Mouse (Mus musculus): ENCODE measurements around the gene Ano6. TPM values are rescaled to one million over a fixed set of nuclear protein-coding genes. Genes with fewer than 3 reads are reported as not detected.

Gene Ano6
- polyA plus RNA-seq (2012; fragmentation: generic; extraction: Trizol): 54.5 TPM

- H3ac ChIP-seq (ENCODE audit: control insufficient read depth, insufficient read length): peak within 1 kb of the TSS; percentile 68
- peaks cover 48% of the 10 kb centered on the region for H3K79me2 ChIP-seq (ENCODE audit: control insufficient read depth, insufficient read depth)
- H3K4me3 ChIP-seq: peak within 1 kb of the TSS; percentile 74
- H3K36me3 ChIP-seq (ENCODE audit: control insufficient read depth, insufficient read depth): no peaks in the 10 kb centered on the region
- peak within 1 kb of the TSS; percentile 89 for H3K4me2 ChIP-seq (ENCODE audit: low read depth)
- H3K27me3 ChIP-seq (ENCODE audit: control insufficient read depth, insufficient read depth, insufficient read length): no peaks in the 10 kb centered on the region
- TF ChIP-seq TCF3 (IDR thresholded peaks at IDR 0.05; ENCODE audit: insufficient read length, low read depth) (no peak), SRF (IDR thresholded peaks at IDR 0.05; ENCODE audit: control insufficient read depth, insufficient read length, low read depth) (peak; percentile 47), CEBPB (IDR thresholded peaks at IDR 0.05; ENCODE audit: insufficient read depth, poor library complexity, severe bottlenecking) (no peak), TCF12 (IDR thresholded peaks at IDR 0.05; ENCODE audit: insufficient read depth, poor library complexity, severe bottlenecking) (no peak), POLR2A (IDR thresholded peaks at IDR 0.05; ENCODE audit: insufficient read length, low read depth) (peak; percentile 92), REST (IDR thresholded peaks at IDR 0.05; ENCODE audit: insufficient read depth, insufficient read length) (peak; percentile 36), USF1 (IDR thresholded peaks at IDR 0.05; ENCODE audit: low read depth) (no peak), POLR2AphosphoS2 (IDR thresholded peaks at IDR 0.05; ENCODE audit: insufficient read length, low read depth) (peak; percentile 94), E2F4 (IDR thresholded peaks at IDR 0.05; ENCODE audit: insufficient read depth) (peak; percentile 54), MYOG (IDR thresholded peaks at IDR 0.05; ENCODE audit: control insufficient read depth in 1 of 3, insufficient read depth in 1 of 3, insufficient read length in 2 of 3, low read depth in 2 of 3) (peak in 2 of 3 experiments; percentile 7 to 65), MYOD1 (IDR thresholded peaks at IDR 0.05; ENCODE audit: control insufficient read depth in 1 of 3, insufficient read length in 2 of 3, low read depth in 2 of 3) (peak in 1 of 3 experiments; percentile 53), MAX (IDR thresholded peaks at IDR 0.05; ENCODE audit: low read depth) (no peak)
Observed at GRCm38 (mm10) chr15:95790529-95791071, at the start of gene Ano6. Ano6 (plus strand) TSS chr15:95790843.

- Histone ChIP-seq H3K36me3 (ENCODE audit: control insufficient read depth, insufficient read depth) (no peaks in the 10 kb centered on the region), H3K27me3 (ENCODE audit: control insufficient read depth, insufficient read depth, insufficient read length) (no peaks in the 10 kb centered on the region), H3K4me3 (no peak overlapping the region), H3K79me2 (ENCODE audit: control insufficient read depth, insufficient read depth) (no peaks in the 10 kb centered on the region), H3K4me2 (ENCODE audit: low read depth) (no peak overlapping the region), H3ac (ENCODE audit: control insufficient read depth, insufficient read length) (no peak overlapping the region)
- no peak for TF ChIP-seq MYOD1 (IDR thresholded peaks at IDR 0.05; ENCODE audit: control insufficient read depth in 1 of 3, insufficient read length in 2 of 3, low read depth in 2 of 3)
- TF ChIP-seq MAX (IDR thresholded peaks at IDR 0.05; ENCODE audit: low read depth): no peak
- TF ChIP-seq POLR2A (IDR thresholded peaks at IDR 0.05; ENCODE audit: insufficient read length, low read depth): no peak
- TF ChIP-seq REST (IDR thresholded peaks at IDR 0.05; ENCODE audit: insufficient read depth, insufficient read length): no peak
- no peak for TF ChIP-seq E2F4 (IDR thresholded peaks at IDR 0.05; ENCODE audit: insufficient read depth)
- TF ChIP-seq MYOG (IDR thresholded peaks at IDR 0.05; ENCODE audit: control insufficient read depth in 1 of 3, insufficient read depth in 1 of 3, insufficient read length in 2 of 3, low read depth in 2 of 3): no peak
- no peak for TF ChIP-seq USF1 (IDR thresholded peaks at IDR 0.05; ENCODE audit: low read depth)
- TF ChIP-seq SRF (IDR thresholded peaks at IDR 0.05; ENCODE audit: control insufficient read depth, insufficient read length, low read depth): no peak
- TF ChIP-seq CEBPB (IDR thresholded peaks at IDR 0.05; ENCODE audit: insufficient read depth, poor library complexity, severe bottlenecking): no peak
- no peak for TF ChIP-seq POLR2AphosphoS2 (IDR thresholded peaks at IDR 0.05; ENCODE audit: insufficient read length, low read depth)
- no peak for TF ChIP-seq TCF3 (IDR thresholded peaks at IDR 0.05; ENCODE audit: insufficient read length, low read depth)
- TF ChIP-seq TCF12 (IDR thresholded peaks at IDR 0.05; ENCODE audit: insufficient read depth, poor library complexity, severe bottlenecking): no peak
Observed at GRCm38 (mm10) chr15:95742955-95743354, 47.7 kb upstream of the Ano6 start.

- H3K79me2 ChIP-seq (ENCODE audit: control insufficient read depth, insufficient read depth): no peaks in the 10 kb centered on the region
- H3ac ChIP-seq (ENCODE audit: control insufficient read depth, insufficient read length): no peak overlapping the region
- H3K4me2 ChIP-seq (ENCODE audit: low read depth): no peak overlapping the region
- no peaks in the 10 kb centered on the region for H3K36me3 ChIP-seq (ENCODE audit: control insufficient read depth, insufficient read depth)
- no peaks in the 10 kb centered on the region for H3K27me3 ChIP-seq (ENCODE audit: control insufficient read depth, insufficient read depth, insufficient read length)
- H3K4me3 ChIP-seq: no peak overlapping the region
- TF ChIP-seq E2F4 (IDR thresholded peaks at IDR 0.05; ENCODE audit: insufficient read depth): no peak
- no peak for TF ChIP-seq SRF (IDR thresholded peaks at IDR 0.05; ENCODE audit: control insufficient read depth, insufficient read length, low read depth)
- no peak for TF ChIP-seq MYOD1 (IDR thresholded peaks at IDR 0.05; ENCODE audit: control insufficient read depth in 1 of 3, insufficient read length in 2 of 3, low read depth in 2 of 3)
- TF ChIP-seq TCF3 (IDR thresholded peaks at IDR 0.05; ENCODE audit: insufficient read length, low read depth): no peak
- TF ChIP-seq USF1 (IDR thresholded peaks at IDR 0.05; ENCODE audit: low read depth): no peak
- TF ChIP-seq POLR2AphosphoS2 (IDR thresholded peaks at IDR 0.05; ENCODE audit: insufficient read length, low read depth): no peak
- TF ChIP-seq POLR2A (IDR thresholded peaks at IDR 0.05; ENCODE audit: insufficient read length, low read depth): no peak
- no peak for TF ChIP-seq MAX (IDR thresholded peaks at IDR 0.05; ENCODE audit: low read depth)
- TF ChIP-seq MYOG (IDR thresholded peaks at IDR 0.05; ENCODE audit: control insufficient read depth in 1 of 3, insufficient read depth in 1 of 3, insufficient read length in 2 of 3, low read depth in 2 of 3): no peak
- TF ChIP-seq REST (IDR thresholded peaks at IDR 0.05; ENCODE audit: insufficient read depth, insufficient read length): no peak
- TF ChIP-seq TCF12 (IDR thresholded peaks at IDR 0.05; ENCODE audit: insufficient read depth, poor library complexity, severe bottlenecking): no peak
- TF ChIP-seq CEBPB (IDR thresholded peaks at IDR 0.05; ENCODE audit: insufficient read depth, poor library complexity, severe bottlenecking): no peak
Observed at GRCm38 (mm10) chr15:95743856-95744255, 46.8 kb upstream of the Ano6 start.

GRCm38 (mm10) chr15:95745346-95746106, 45.1 kb upstream of the Ano6 start:
- no peaks in the 10 kb centered on the region for H3K27me3 ChIP-seq (ENCODE audit: control insufficient read depth, insufficient read depth, insufficient read length)
- H3K36me3 ChIP-seq (ENCODE audit: control insufficient read depth, insufficient read depth): no peaks in the 10 kb centered on the region
- H3K79me2 ChIP-seq (ENCODE audit: control insufficient read depth, insufficient read depth): no peaks in the 10 kb centered on the region
- peak overlapping the region; percentile 62 for H3K4me2 ChIP-seq (ENCODE audit: low read depth)
- no peak overlapping the region for H3K4me3 ChIP-seq
- TF ChIP-seq TCF12 (IDR thresholded peaks at IDR 0.05; ENCODE audit: insufficient read depth, poor library complexity, severe bottlenecking) (no peak), MAX (IDR thresholded peaks at IDR 0.05; ENCODE audit: low read depth) (no peak), E2F4 (IDR thresholded peaks at IDR 0.05; ENCODE audit: insufficient read depth) (no peak), MYOD1 (IDR thresholded peaks at IDR 0.05; ENCODE audit: control insufficient read depth in 1 of 3, insufficient read length in 2 of 3, low read depth in 2 of 3) (no peak)
- H3ac ChIP-seq (ENCODE audit: control insufficient read depth, insufficient read length): no peak overlapping the region

All from myocyte (in vitro differentiated cells).